Mouse (Mus musculus) small intestine, adult 2 months (tissue): ENCODE measurements around the gene Tmem50a.

ENCODE experiments used
- CTCF ChIP-seq: fragments of 200-500 bp; IDR thresholded peaks from 2 replicates; pipeline ENCODE4 v1.5.1; 2012; ENCODE audit warnings: low read depth, mild to moderate bottlenecking, control low read depth, inconsistent platforms, low read length, moderate library complexity, mixed read lengths; ENCODE audit not compliant: insufficient replicate concordance, insufficient read length; ENCODE audit errors: extremely low read depth
- POLR2A ChIP-seq: fragments of 200-500 bp; IDR thresholded peaks from 2 replicates; pipeline ENCODE4 v1.6.1; 2012; ENCODE audit warnings: low read depth, mild to moderate bottlenecking, control low read depth, inconsistent platforms, low read length, moderate library complexity

- TF ChIP-seq CTCF (no peak), POLR2A (peak; percentile 69)
Measured at GRCm38 (mm10) chr4:134924019-134924741, 9.4 kb upstream of the Tmem50a start.
